Mouse (Mus musculus) heart, adult 2 months (tissue): ENCODE measurements at regions not wholly inside any gene's neighbourhood (a gene's known extent, or its start where the extent isn't known, plus 50 kb on each side); places are given as distances from the start of the nearest gene placed in this dataset.

Experiments used
- CTCF ChIP-seq: fragments of 200-600 bp; IDR thresholded peaks from 2 replicates; pipeline ENCODE4 v1.8.1; 2022; ENCODE audit warnings: antibody characterized with exemption, mild to moderate bottlenecking, moderate library complexity
- EP300 ChIP-seq: fragments of 200-500 bp; IDR thresholded peaks from 2 replicates; pipeline ENCODE4 v1.6.1; 2011; ENCODE audit warnings: low read depth, low read length, control low read depth; ENCODE audit not compliant: insufficient read depth
- POLR2A ChIP-seq: fragments of 200-500 bp; IDR thresholded peaks from 2 replicates; pipeline ENCODE4 v1.6.1; 2011; ENCODE audit warnings: mild to moderate bottlenecking, low read depth, low read length, control low read depth; ENCODE audit not compliant: insufficient read depth

DNA sequence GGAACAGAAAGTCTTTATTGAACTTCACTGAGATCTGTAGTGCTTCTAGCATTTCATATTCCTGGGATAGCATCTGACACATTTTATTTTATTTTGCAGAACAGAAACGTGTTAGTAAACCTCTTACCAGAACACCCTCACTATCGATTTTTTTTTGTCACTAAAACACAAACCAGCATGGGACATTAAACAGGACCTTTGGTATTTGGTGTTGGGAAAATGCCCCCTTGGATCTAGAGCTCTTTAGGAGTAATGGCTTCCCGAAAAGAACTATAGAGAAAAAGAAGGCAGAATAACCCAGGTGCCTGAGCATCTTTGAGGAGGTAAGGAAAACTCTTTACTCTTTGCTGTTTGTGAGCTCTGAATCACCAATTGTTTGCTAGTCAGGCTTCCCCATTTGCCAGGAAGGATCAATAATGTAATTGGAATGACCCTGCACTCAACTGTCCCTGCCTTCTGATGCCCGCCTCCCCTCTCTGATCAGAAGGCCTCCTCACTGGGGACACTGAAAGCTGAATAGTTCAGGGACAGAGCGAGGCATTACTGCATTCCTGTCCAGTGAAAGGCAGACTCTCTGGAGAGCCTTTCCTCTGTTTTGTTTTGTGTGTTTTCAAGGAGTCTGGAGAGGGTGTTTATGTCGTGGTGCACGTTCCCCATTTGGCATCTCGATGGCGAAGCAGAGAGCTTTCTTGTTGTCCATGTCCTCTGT, 102.5 kb downstream of the Phlda1 start:
- TF ChIP-seq CTCF (no peak), EP300 (no peak), POLR2A (no peak)
